In the genomic region with DNA sequence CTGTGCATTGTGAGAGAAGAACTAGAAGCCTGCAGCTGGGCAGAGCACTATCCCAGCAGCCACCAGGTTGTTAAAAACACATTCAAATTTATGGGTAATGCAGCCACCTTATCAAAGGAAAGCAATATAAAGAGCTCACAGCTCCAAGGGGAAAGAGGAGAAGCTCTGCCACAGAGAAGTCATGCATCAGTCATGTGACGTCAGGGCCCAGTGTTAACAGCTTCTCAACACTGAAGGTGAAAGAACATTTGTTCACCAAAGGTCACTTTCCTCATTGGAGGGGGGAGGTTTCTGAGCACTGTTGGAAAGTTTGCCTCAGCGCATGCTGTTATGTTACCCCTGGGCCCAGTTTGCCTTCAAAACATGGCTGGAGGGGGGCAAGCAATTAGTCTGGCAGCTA, we compare ENCODE assay signal across 18 mouse cellular contexts.
A peak's percentile ranks its signal among the peaks of the same experiment; 100 is the strongest.
DNase-seq lines count a peak whose midpoint lies in the region; ATAC-seq lines count a peak whose summit lies in the region.
"Had no signal": no experiment of that assay in that cellular context is flagged by ENCODE, and none has a peak within 500 bp of the region (broad histone marks: within the 10 kb centered on the region; RNA-seq: fewer than 3 reads in every experiment).

No protein-coding gene starts in this region.

- no peak overlapping the region for H3K4me2 ChIP-seq in limb, embryonic 12.5 days
- H3K4me2 ChIP-seq: embryonic facial prominence, embryonic 12.5 days; liver, embryonic 11.5 days; lung, embryonic 14.5 days; midbrain, embryonic 13.5 days had no signal

- no peak overlapping the region for H3K4me3 ChIP-seq in limb, embryonic 12.5 days (replicated peaks)
- H3K4me3 ChIP-seq: embryonic facial prominence, embryonic 12.5 days; layer of hippocampus, adult 2 months; midbrain, embryonic 13.5 days had no signal

- DNase-seq in kidney, adult 11 months = peak; percentile 8
- no peak for DNase-seq in kidney, adult 8-10 months
- DNase-seq in R1 (ENCODE audit: low read depth, low spot score) = peak; percentile 8
- DNase-seq in embryo, embryonic 11 days = peak; percentile 48
- no peak for DNase-seq in right cerebral cortex, postnatal 4 days
- DNase-seq in right cerebral cortex, postnatal 25 days = no peak
- DNase-seq: adrenal gland, postnatal 36 days; cerebellum, adult 9-10 months; lung, embryonic 14.5 days; thymus, adult 2 months had no signal

- H3K36me3 ChIP-seq in limb, embryonic 12.5 days = no peaks in the 10 kb centered on the region
- H3K36me3 ChIP-seq: embryonic facial prominence, embryonic 12.5 days; G1E; midbrain, embryonic 13.5 days had no signal

- ATAC-seq in limb, embryonic 12.5 days (ENCODE audit: insufficient number of reproducible peaks, insufficient read depth, low FRiP score, low TSS enrichment, low read depth) = peak; percentile 92
- ATAC-seq: hindbrain, embryonic 16.5 days; midbrain, embryonic 13.5 days had no signal

- 20% methylated on average over 2 of the region's 2 CpGs for WGBS in limb, embryonic 12.5 days

- H3K9ac ChIP-seq in limb, embryonic 12.5 days (replicated peaks) = no peak overlapping the region
- H3K9ac ChIP-seq: embryonic facial prominence, embryonic 12.5 days; lung, embryonic 14.5 days; midbrain, embryonic 13.5 days had no signal

- no peaks in the 10 kb centered on the region for H3K9me3 ChIP-seq in limb, embryonic 12.5 days
- H3K9me3 ChIP-seq: embryonic facial prominence, embryonic 12.5 days; G1E; midbrain, embryonic 13.5 days had no signal

- no peaks in the 10 kb centered on the region for H3K27me3 ChIP-seq in limb, embryonic 12.5 days
- H3K27me3 ChIP-seq: embryonic facial prominence, embryonic 12.5 days; midbrain, embryonic 13.5 days had no signal

- H3K4me1 ChIP-seq in limb, embryonic 12.5 days (replicated peaks) = peaks cover 24% of the 10 kb centered on the region
- H3K4me1 ChIP-seq: embryonic facial prominence, embryonic 12.5 days; midbrain, embryonic 13.5 days had no signal

- H3K27ac ChIP-seq in limb, embryonic 12.5 days = peak overlapping the region; percentile 82
- H3K27ac ChIP-seq: embryonic facial prominence, embryonic 12.5 days; layer of hippocampus, adult 2 months; macrophage; midbrain, embryonic 13.5 days had no signal

Comparison
In these comparisons a context has a peak if more than half of its experiments do, and no peak if none do; other contexts are left out.
1. DNase-seq: peak in kidney, adult 11 months (single experiment), R1 (single experiment) and embryo, embryonic 11 days (single experiment); none in kidney, adult 8-10 months (0 of 2), right cerebral cortex, postnatal 4 days (single experiment) and right cerebral cortex, postnatal 25 days (single experiment).